Mouse (Mus musculus): ENCODE results near the gene Daam1. TPM values are rescaled to one million over a fixed set of nuclear protein-coding genes. Genes with fewer than 3 reads are reported as not detected.

Gene Daam1
- total RNA-seq, 2 experiments from 2014 or later, result 18.8 to 21.2 TPM

- no peak for DNase-seq (ENCODE audit: low spot score in 2 of 2)
These were observed 158.7 kb downstream of the Daam1 start for GRCm38 (mm10) chr12:71989596-71989995.

GRCm38 (mm10) chr12:71992599-71993210 is 161.8 kb downstream of the Daam1 start:
- DNase-seq (ENCODE audit: low spot score in 2 of 2), result no peak

GRCm38 (mm10) chr12:71995831-71996230 is 165.0 kb downstream of the Daam1 start:
- no peak for DNase-seq (ENCODE audit: low spot score in 2 of 2)

- no peak for DNase-seq (ENCODE audit: low spot score in 2 of 2)
These were observed 166.0 kb downstream of the Daam1 start for GRCm38 (mm10) chr12:71996920-71997319.

- DNase-seq (ENCODE audit: low spot score in 2 of 2), result no peak
These were observed 166.5 kb downstream of the Daam1 start for GRCm38 (mm10) chr12:71997364-71997763.

GRCm38 (mm10) chr12:71998653-71999052 is 167.8 kb downstream of the Daam1 start:
- DNase-seq (ENCODE audit: low spot score in 2 of 2), result peak in 1 of 2 experiments; percentile 57

GRCm38 (mm10) chr12:71999671-72000070 is 168.8 kb downstream of the Daam1 start:
- DNase-seq (ENCODE audit: low spot score in 2 of 2), result no peak

- DNase-seq (ENCODE audit: low spot score in 2 of 2), result no peak
These were observed 170.9 kb downstream of the Daam1 start for GRCm38 (mm10) chr12:72001811-72002210.

- no peak for DNase-seq (ENCODE audit: low spot score in 2 of 2)
These were observed 174.4 kb downstream of the Daam1 start for GRCm38 (mm10) chr12:72005307-72005706.

GRCm38 (mm10) chr12:72007656-72008055 is 176.8 kb downstream of the Daam1 start:
- DNase-seq (ENCODE audit: low spot score in 2 of 2), result no peak

- no peak for DNase-seq (ENCODE audit: low spot score in 2 of 2)
These were observed 178.4 kb downstream of the Daam1 start for GRCm38 (mm10) chr12:72009051-72009902.

GRCm38 (mm10) chr12:72011404-72011803 is 180.5 kb downstream of the Daam1 start:
- DNase-seq (ENCODE audit: low spot score in 2 of 2), result no peak

GRCm38 (mm10) chr12:72012126-72012525 is 181.2 kb downstream of the Daam1 start:
- no peak for DNase-seq (ENCODE audit: low spot score in 2 of 2)

GRCm38 (mm10) chr12:72013711-72014354 is 183.0 kb downstream of the Daam1 start:
- DNase-seq (ENCODE audit: low spot score in 2 of 2), result no peak

- DNase-seq (ENCODE audit: low spot score in 2 of 2), result no peak
These were observed 183.5 kb downstream of the Daam1 start for GRCm38 (mm10) chr12:72014355-72014776.

- no peak for DNase-seq (ENCODE audit: low spot score in 2 of 2)
These were observed 184.4 kb downstream of the Daam1 start for GRCm38 (mm10) chr12:72015296-72015695.

GRCm38 (mm10) chr12:72020285-72020684 is 189.4 kb downstream of the Daam1 start:
- no peak for DNase-seq (ENCODE audit: low spot score in 2 of 2)

GRCm38 (mm10) chr12:72021543-72021942 is 190.7 kb downstream of the Daam1 start:
- no peak for DNase-seq (ENCODE audit: low spot score in 2 of 2)

- DNase-seq (ENCODE audit: low spot score in 2 of 2), result no peak
These were observed 191.9 kb downstream of the Daam1 start for GRCm38 (mm10) chr12:72022790-72023189.

GRCm38 (mm10) chr12:72023572-72023971 is 192.7 kb downstream of the Daam1 start:
- no peak for DNase-seq (ENCODE audit: low spot score in 2 of 2)

GRCm38 (mm10) chr12:72025275-72025795 is 194.5 kb downstream of the Daam1 start:
- no peak for DNase-seq (ENCODE audit: low spot score in 2 of 2)

- no peak for DNase-seq (ENCODE audit: low spot score in 2 of 2)
These were observed 200.3 kb downstream of the Daam1 start for GRCm38 (mm10) chr12:72031171-72031570.

Data from adrenal gland, adult 18-20 months (tissue).